Mouse (Mus musculus) intestine, embryonic 16.5 days (tissue): ENCODE results near the gene Gm44965. TPM values are rescaled to one million over a fixed set of nuclear protein-coding genes. Genes with fewer than 3 reads are reported as not detected.
"Not testable (repeated sequence)": the region's sequence is repeated elsewhere in the genome, so short reads cannot be mapped to it uniquely, and the experiment has no call there.

ENCODE experiments used
- ATAC-seq: fragments of 200-750 bp; cut with Nextera tagmentation; 2 replicates; pipeline ENCODE4 v1.8.0; 2017; ENCODE audit warnings: moderate TSS enrichment, moderate library complexity
- H3K27ac ChIP-seq: fragments of 300-500 bp; sonication (generic); 2 replicates; pipeline ENCODE4 v1.5.1; 2014; ENCODE audit warnings: mild to moderate bottlenecking, low read length
- H3K27me3 ChIP-seq: fragments of 300-500 bp; sonication (generic); replicated peaks from 2 replicates; pipeline ENCODE4 v1.6.1; 2014; ENCODE audit warnings: low read length, control low read depth, mixed read lengths; ENCODE audit not compliant: control insufficient read depth, insufficient read depth
- H3K36me3 ChIP-seq: fragments of 300-500 bp; sonication (generic); 2 replicates; pipeline ENCODE4 v1.6.1; 2014; ENCODE audit warnings: low read length, control low read depth; ENCODE audit not compliant: control insufficient read depth, insufficient read depth
- H3K4me1 ChIP-seq: fragments of 300-500 bp; sonication (generic); 2 replicates; pipeline ENCODE4 v1.6.1; 2014; ENCODE audit warnings: low read length, control low read depth, mixed read lengths; ENCODE audit not compliant: control insufficient read depth, insufficient read depth
- H3K4me2 ChIP-seq: fragments of 300-500 bp; sonication (generic); 2 replicates; pipeline ENCODE4 v1.6.1; 2014; ENCODE audit warnings: low read depth, low read length, control low read depth
- H3K4me3 ChIP-seq: fragments of 300-500 bp; sonication (generic); 2 replicates; pipeline ENCODE4 v1.5.1; 2014; ENCODE audit warnings: mild to moderate bottlenecking, low read length
- H3K9ac ChIP-seq: fragments of 300-500 bp; sonication (generic); 2 replicates; pipeline ENCODE4 v1.6.1; 2014; ENCODE audit warnings: low read depth, low read length
- H3K9me3 ChIP-seq: fragments of 300-500 bp; sonication (generic); 2 replicates; pipeline ENCODE4 v1.6.1; 2016; ENCODE audit warnings: low read length, control low read depth; ENCODE audit not compliant: control insufficient read depth
- WGBS: fragments of 180-500 bp; shearing (Covaris S2); extraction: QIAGEN DNeasy Blood & Tissue Kit; methylation state at CpG from one replicate; pipeline ENCODE4 v1.1.7; 2014; 5-methylcytosine and 5-hydroxymethylcytosine counted together
- polyA plus RNA-seq: library from polyadenylated mRNA; unstranded; fragments of >200 nt; fragmentation: Nextera tagmentation; extraction: Ambion mirVana; gene quantifications from 2 replicates; pipeline ENCODE4 v1.2.1, GENCODE M21; 2015

The Gm44965 gene
- polyA plus RNA-seq, 1 experiment from 2014 or later, result not detected

DNA sequence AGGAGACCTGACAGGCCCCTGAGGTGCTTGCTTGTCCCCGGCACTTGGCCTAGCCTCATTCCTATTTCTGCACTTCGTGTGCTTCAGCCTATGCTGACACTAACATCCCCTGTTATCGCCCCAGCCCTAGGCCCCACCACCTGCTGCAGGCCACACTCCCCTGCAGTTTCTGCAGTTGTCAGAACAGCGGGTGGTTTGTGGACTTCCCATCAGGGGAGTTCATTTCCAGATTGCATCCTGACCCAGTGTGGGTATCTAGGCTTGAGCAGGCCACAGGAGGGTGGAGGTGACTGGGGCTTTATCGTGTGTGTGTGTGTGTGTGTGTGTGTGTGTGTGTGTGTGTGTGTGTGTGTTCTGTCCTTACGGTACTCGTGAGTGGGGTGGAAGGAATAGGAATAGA, 15.8 kb downstream of the Gm44965 start:
- Histone ChIP-seq H3K9ac (no peak overlapping the region), H3K4me1 (peaks cover 5% of the 10 kb centered on the region; the same call in 1 of the 2 replicates), H3K4me3 (no peak overlapping the region), H3K9me3 (no peaks in the 10 kb centered on the region; the same call in 1 of the 2 replicates), H3K4me2 (no peak overlapping the region), H3K36me3 (peaks cover 4% of the 10 kb centered on the region; the same call in 1 of the 2 replicates), H3K27me3 (no peaks in the 10 kb centered on the region), H3K27ac (no peak overlapping the region)
- ATAC-seq, result no peak
- 71% methylated on average over 7 of the region's 7 CpGs for WGBS

DNA sequence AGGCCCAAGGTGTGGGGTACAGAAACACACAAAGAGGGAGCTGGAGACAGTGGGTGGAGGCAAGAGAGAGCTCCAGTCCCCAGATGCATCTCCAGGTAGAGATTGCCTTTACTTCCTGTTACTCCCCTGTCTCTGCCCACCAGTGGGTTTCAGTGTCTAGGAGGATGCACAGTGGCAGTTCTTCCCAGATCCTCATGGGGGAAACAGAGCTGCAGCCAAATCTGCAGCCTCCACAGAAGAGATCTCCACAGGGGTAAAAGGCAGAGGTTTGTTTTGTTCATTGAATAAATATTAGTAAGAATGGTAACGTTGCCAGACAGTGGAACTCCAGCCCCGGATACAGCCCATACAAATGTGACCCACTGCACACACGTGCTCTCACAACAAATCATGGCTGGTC, 16.9 kb downstream of the Gm44965 start:
- Histone ChIP-seq H3K4me3 (no peak overlapping the region), H3K36me3 (peaks cover 4% of the 10 kb centered on the region; the same call in 1 of the 2 replicates), H3K9ac (no peak overlapping the region), H3K9me3 (no peaks in the 10 kb centered on the region; the same call in 1 of the 2 replicates), H3K27me3 (no peaks in the 10 kb centered on the region), H3K4me1 (peaks cover 5% of the 10 kb centered on the region; the same call in 1 of the 2 replicates), H3K27ac (no peak overlapping the region), H3K4me2 (no peak overlapping the region)
- WGBS, result 49% methylated on average over 3 of the region's 3 CpGs
- ATAC-seq, result no peak

DNA sequence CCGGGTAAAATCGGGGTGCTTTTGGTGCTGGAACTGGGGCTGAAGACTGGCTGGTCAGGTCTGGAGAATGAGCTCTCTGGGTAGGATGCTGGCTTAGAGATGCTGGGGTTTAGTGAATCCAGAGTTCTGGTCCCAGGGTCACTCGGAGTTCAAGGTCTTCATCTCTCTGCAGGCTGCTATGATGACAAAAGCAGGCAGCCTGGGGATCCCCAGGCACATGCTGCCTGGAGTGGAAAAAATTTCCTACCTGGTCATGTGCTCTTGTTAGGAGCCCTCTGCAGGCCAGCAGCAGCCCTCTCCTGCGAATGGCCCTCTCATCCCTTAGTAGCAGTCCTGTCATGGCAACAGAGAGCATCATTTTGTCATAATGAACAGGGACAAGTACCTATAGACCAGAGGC, 19.7 kb downstream of the Gm44965 start:
- no peak for ATAC-seq
- 95% methylated on average over 4 of the region's 4 CpGs for WGBS
- peaks cover 4% of the 10 kb centered on the region; the same call in 1 of the 2 replicates for H3K36me3 ChIP-seq
- H3K4me2 ChIP-seq, result no peak overlapping the region
- H3K4me3 ChIP-seq, result no peak overlapping the region
- no peak overlapping the region for H3K27ac ChIP-seq
- H3K9ac ChIP-seq, result no peak overlapping the region
- no peaks in the 10 kb centered on the region for H3K27me3 ChIP-seq
- peaks cover 5% of the 10 kb centered on the region; the same call in 1 of the 2 replicates for H3K4me1 ChIP-seq
- H3K9me3 ChIP-seq, result no peaks in the 10 kb centered on the region; the same call in 1 of the 2 replicates

DNA sequence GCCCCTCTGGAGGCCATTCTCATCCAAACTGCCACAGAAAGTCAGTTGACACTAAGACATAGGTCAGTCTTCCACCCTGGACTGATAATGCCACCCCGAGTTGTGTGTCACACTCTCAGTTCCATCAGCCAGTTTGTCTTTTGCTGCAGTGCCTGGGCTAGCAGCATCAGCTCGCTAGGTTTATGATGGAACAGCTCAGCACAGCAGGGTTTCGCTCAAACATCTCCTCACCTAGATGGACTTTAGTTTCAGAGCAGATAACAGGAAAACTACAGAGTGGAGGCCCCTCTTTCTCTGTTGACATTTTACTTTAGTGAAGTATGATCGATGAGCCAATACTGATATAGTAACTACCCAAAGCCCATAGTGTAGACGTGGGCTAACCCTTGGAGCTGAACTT, 21.0 kb downstream of the Gm44965 start:
- no peaks in the 10 kb centered on the region; the same call in 1 of the 2 replicates for H3K9me3 ChIP-seq
- WGBS, result 67% methylated on average over 5 of the region's 5 CpGs
- no peak overlapping the region for H3K4me2 ChIP-seq
- no peak overlapping the region for H3K4me3 ChIP-seq
- H3K36me3 ChIP-seq, result peaks cover 10% of the 10 kb centered on the region
- ATAC-seq, result peak; percentile 79
- no peaks in the 10 kb centered on the region for H3K27me3 ChIP-seq
- H3K27ac ChIP-seq, result no peak overlapping the region
- H3K4me1 ChIP-seq, result peaks cover 5% of the 10 kb centered on the region; the same call in 1 of the 2 replicates
- H3K9ac ChIP-seq, result no peak overlapping the region

DNA sequence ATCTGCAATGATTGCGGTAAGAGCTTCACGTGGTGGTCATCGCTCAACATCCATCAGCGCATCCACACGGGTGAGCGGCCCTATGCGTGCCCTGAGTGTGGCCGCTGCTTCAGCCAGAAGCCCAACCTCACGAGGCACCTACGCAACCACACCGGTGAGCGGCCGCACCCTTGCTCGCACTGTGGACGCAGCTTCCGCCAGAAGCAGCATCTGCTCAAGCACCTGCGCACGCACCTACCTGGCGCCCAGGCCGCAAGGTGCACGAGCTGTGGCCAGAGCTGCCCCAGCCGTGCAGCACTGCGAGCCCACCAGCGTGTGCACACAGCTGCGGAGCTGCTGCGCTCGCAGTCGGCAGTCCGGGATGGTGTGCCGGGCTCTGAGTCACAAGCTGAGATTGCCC, 26.3 kb downstream of the Gm44965 start:
- Histone ChIP-seq H3K9me3 (no peaks in the 10 kb centered on the region), H3K4me3 (no peak overlapping the region), H3K4me1 (no peaks in the 10 kb centered on the region), H3K27me3 (no peaks in the 10 kb centered on the region), H3K27ac (no peak overlapping the region), H3K36me3 (peaks cover 16% of the 10 kb centered on the region), H3K4me2 (no peak overlapping the region), H3K9ac (no peak overlapping the region)
- 93% methylated on average over 30 of the region's 30 CpGs for WGBS
- no peak for ATAC-seq

DNA sequence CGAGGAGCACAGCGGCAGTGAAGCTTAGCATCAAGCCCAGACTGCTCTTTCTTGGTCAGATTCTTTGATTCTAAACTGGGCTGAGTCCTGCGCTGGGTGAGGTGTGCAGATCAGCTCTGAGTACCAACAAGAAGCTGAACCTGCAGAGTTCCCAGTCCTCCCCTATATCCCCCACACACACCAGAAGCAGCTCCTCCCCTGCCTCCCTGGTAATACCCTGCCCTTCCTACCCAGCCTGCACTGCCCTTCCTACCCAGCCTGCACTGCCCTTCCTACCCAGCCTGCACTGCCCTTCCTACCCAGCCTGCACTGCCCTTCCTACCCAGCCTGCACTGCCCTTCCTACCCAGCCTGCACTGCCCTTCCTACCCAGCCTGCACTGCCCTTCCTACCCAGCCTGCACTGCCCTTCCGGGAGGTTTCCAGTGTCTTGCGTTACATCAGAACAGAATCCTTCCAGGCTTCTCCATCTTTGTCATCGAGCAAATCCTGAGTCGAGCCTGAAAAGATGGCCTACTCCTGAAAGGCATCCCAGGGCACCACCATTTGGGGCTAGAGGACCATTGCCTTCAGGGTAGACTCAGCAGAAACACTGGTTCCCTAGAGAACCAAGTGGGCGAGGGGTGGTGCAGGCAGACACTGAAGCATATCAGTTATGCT, 28.6 kb downstream of the Gm44965 start:
- H3K27me3 ChIP-seq, H3K9me3 ChIP-seq, ATAC-seq, H3K27ac ChIP-seq, H3K4me1 ChIP-seq, H3K4me2 ChIP-seq, H3K9ac ChIP-seq, H3K4me3 ChIP-seq: not testable (repeated sequence)
- 83% methylated on average over 8 of the region's 8 CpGs for WGBS
- H3K36me3 ChIP-seq, result peaks cover 16% of the 10 kb centered on the region

DNA sequence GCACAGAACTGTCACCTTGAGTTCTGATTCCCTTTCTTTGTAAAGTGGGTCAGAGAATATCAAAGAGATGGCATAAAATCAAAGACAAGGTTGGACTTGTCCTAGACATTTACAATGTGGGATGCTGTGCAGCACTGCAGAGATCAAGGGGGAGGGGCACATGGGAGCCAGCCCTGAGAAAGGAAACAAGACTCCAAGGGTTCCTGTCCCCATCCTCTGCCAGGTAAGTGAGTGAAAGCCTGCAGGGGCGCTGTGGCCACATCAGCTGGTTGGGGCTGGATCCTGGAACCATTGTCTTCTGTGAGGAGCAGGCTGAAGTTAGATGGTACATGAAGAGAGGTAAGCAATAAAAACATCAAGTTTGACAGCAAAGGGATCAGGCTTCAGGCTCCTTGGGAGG, 29.7 kb downstream of the Gm44965 start:
- peaks cover 10% of the 10 kb centered on the region; the same call in 1 of the 2 replicates for H3K27me3 ChIP-seq
- no peak overlapping the region for H3K9ac ChIP-seq
- peaks cover 16% of the 10 kb centered on the region for H3K36me3 ChIP-seq
- 39% methylated on average over 1 of the region's 1 CpGs for WGBS
- ATAC-seq, result no peak
- no peak overlapping the region for H3K27ac ChIP-seq
- peaks cover 10% of the 10 kb centered on the region; the same call in 1 of the 2 replicates for H3K4me1 ChIP-seq
- H3K4me3 ChIP-seq, result no peak overlapping the region
- no peak overlapping the region for H3K4me2 ChIP-seq
- no peaks in the 10 kb centered on the region for H3K9me3 ChIP-seq

DNA sequence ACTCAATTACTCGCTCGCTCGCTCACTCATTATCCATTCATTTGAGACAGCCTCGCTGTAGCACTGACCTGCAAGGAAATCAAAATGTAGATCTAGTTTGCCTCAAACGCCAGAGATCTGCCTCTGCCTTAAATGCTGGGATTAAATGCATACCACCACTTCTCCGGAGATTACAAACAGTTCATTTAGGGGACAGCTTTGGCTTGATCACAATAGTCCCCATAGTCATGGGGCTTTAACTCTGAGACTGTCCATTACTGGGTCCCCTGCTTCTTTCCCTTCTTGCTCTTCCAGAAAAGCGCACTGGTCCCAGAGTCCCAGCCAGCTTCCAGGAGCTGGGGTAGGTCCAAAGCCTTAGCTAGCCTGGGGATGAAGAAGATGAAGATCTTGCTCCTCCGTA, 32.7 kb downstream of the Gm44965 start, which contains the start of gene AI854703:
TSS of gene AI854703 (plus strand) at position 301 of the 400 bp plus-strand sequence.
- Histone ChIP-seq H3K4me1 (peaks cover 17% of the 10 kb centered on the region), H3K9me3 (no peaks in the 10 kb centered on the region), H3K36me3 (no peaks in the 10 kb centered on the region), H3K27ac (no peak within 1 kb of the TSS), H3K27me3 (peaks cover 19% of the 10 kb centered on the region), H3K9ac (peak within 1 kb of the TSS; percentile 70), H3K4me2 (peak within 1 kb of the TSS; percentile 88), H3K4me3 (peak within 1 kb of the TSS; percentile 56)
- ATAC-seq, result no peak
- 40% methylated on average over 8 of the region's 8 CpGs for WGBS

DNA sequence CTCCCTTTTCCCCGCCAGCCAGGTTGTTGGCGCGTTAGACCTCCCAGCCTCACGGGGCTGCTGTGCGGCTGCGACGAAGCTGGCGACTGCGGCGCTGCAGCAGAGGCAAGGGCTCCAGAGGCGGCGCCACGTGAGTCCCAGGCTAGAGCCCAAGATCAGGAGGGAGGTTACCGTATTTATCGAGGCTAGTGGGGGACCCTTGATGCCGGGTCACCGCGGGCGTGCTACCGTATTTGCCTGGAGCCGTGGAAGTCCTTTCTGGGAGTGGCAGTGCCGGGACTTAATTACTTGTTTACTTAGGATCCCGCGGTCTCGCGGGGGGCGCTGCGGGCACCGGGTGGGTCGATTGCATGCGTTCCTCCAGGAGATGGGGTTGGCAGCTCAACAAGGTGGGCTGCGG, 33.2 kb downstream of the Gm44965 start:
- Histone ChIP-seq H3K4me3 (peak overlapping the region; percentile 56), H3K36me3 (no peaks in the 10 kb centered on the region), H3K27ac (no peak overlapping the region), H3K4me2 (peak overlapping the region; percentile 88), H3K9ac (peak overlapping the region; percentile 70), H3K4me1 (peaks cover 17% of the 10 kb centered on the region), H3K27me3 (peaks cover 19% of the 10 kb centered on the region), H3K9me3 (no peaks in the 10 kb centered on the region)
- ATAC-seq, result peak; percentile 54
- WGBS, result under 1% methylated on average over 32 of the region's 32 CpGs
